Mouse (Mus musculus) macrophage (primary cell): Measurements from ENCODE around the gene Atf7ip. TPM values are rescaled to one million over a fixed set of nuclear protein-coding genes. Genes with fewer than 3 reads are reported as not detected.

ENCODE experiments used
- H3K27ac ChIP-seq: fragments of 350-480 bp; formaldehyde crosslinking; 2 replicates; pipeline ENCODE4 v1.9.0; 2021
- H3K36me3 ChIP-seq: fragments of 350-480 bp; formaldehyde crosslinking; 2 replicates; pipeline ENCODE4 v1.9.0; 2021; ENCODE audit errors: inconsistent target
- H3K4me3 ChIP-seq: fragments of 350-480 bp; formaldehyde crosslinking; 2 replicates; pipeline ENCODE4 v1.9.0; 2021; ENCODE audit errors: inconsistent target
- H3K79me2 ChIP-seq: fragments of 350-480 bp; formaldehyde crosslinking; 2 replicates; pipeline ENCODE4 v1.9.0; 2021; ENCODE audit errors: inconsistent target
- WGBS: methylation state at CpG from one replicate; pipeline ENCODE4 v1.1.7; 2026; ENCODE audit warnings: inconsistent platforms; ENCODE audit not compliant: missing documents; 5-methylcytosine and 5-hydroxymethylcytosine counted together
- polyA plus RNA-seq: library from polyadenylated mRNA; stranded (reverse); fragments of 250-400 nt; gene quantifications from 3 replicates; pipeline ENCODE4 v1.2.4, GENCODE M21; 2018; ENCODE audit warnings: inconsistent platforms

Gene Atf7ip
- polyA plus RNA-seq, 1 experiment from 2014 or later: 34.6 TPM

- no peaks in the 10 kb centered on the region for H3K36me3 ChIP-seq
- no peak overlapping the region for H3K4me3 ChIP-seq
- H3K79me2 ChIP-seq: no peaks in the 10 kb centered on the region
- no peak overlapping the region for H3K27ac ChIP-seq
- 94% methylated on average over 5 of the region's 5 CpGs for WGBS
These were observed 34.4 kb upstream of the Atf7ip start for GRCm38 (mm10) chr6:136471601-136472000.

GRCm38 (mm10) chr6:136472779-136473178 lies 33.2 kb upstream of the Atf7ip start:
- Histone ChIP-seq H3K36me3 (no peaks in the 10 kb centered on the region), H3K27ac (no peak overlapping the region), H3K4me3 (no peak overlapping the region), H3K79me2 (no peaks in the 10 kb centered on the region)
- WGBS: 90% methylated on average over 6 of the region's 6 CpGs

GRCm38 (mm10) chr6:136473472-136474129 lies 32.4 kb upstream of the Atf7ip start:
- H3K36me3 ChIP-seq: no peaks in the 10 kb centered on the region
- H3K27ac ChIP-seq: no peak overlapping the region
- no peak overlapping the region for H3K4me3 ChIP-seq
- WGBS: 66% methylated on average over 11 of the region's 11 CpGs
- H3K79me2 ChIP-seq: no peaks in the 10 kb centered on the region

- H3K27ac ChIP-seq: no peak overlapping the region
- no peaks in the 10 kb centered on the region for H3K36me3 ChIP-seq
- H3K79me2 ChIP-seq: no peaks in the 10 kb centered on the region
- no peak overlapping the region for H3K4me3 ChIP-seq
- 75% methylated on average over 6 of the region's 6 CpGs for WGBS
These were observed 30.7 kb upstream of the Atf7ip start for GRCm38 (mm10) chr6:136475171-136475860.

GRCm38 (mm10) chr6:136477878-136478277 lies 28.1 kb upstream of the Atf7ip start:
- H3K4me3 ChIP-seq: no peak overlapping the region
- H3K27ac ChIP-seq: no peak overlapping the region
- no peaks in the 10 kb centered on the region for H3K79me2 ChIP-seq
- 100% methylated on average over 1 of the region's 1 CpGs for WGBS
- no peaks in the 10 kb centered on the region for H3K36me3 ChIP-seq

GRCm38 (mm10) chr6:136483531-136483930 lies 22.4 kb upstream of the Atf7ip start:
- WGBS: 100% methylated on average over 2 of the region's 2 CpGs
- Histone ChIP-seq H3K4me3 (no peak overlapping the region), H3K27ac (no peak overlapping the region), H3K36me3 (no peaks in the 10 kb centered on the region), H3K79me2 (no peaks in the 10 kb centered on the region)

GRCm38 (mm10) chr6:136484093-136484492 lies 21.9 kb upstream of the Atf7ip start:
- 79% methylated on average over 3 of the region's 3 CpGs for WGBS

GRCm38 (mm10) chr6:136486166-136486565 lies 19.8 kb upstream of the Atf7ip start:
- WGBS: 96% methylated on average over 4 of the region's 4 CpGs
- H3K4me3 ChIP-seq: no peak overlapping the region
- no peaks in the 10 kb centered on the region for H3K79me2 ChIP-seq
- no peaks in the 10 kb centered on the region for H3K36me3 ChIP-seq
- H3K27ac ChIP-seq: no peak overlapping the region

More at GRCm38 (mm10) chr6:136484093-136484492, 21.9 kb upstream of the Atf7ip start:
- Histone ChIP-seq H3K79me2 (no peaks in the 10 kb centered on the region), H3K36me3 (no peaks in the 10 kb centered on the region), H3K27ac (no peak overlapping the region), H3K4me3 (no peak overlapping the region)

- Histone ChIP-seq H3K27ac (no peak overlapping the region), H3K79me2 (no peaks in the 10 kb centered on the region), H3K4me3 (no peak overlapping the region), H3K36me3 (no peaks in the 10 kb centered on the region)
- WGBS: 95% methylated on average over 36 of the region's 36 CpGs
These were observed 19.0 kb upstream of the Atf7ip start for GRCm38 (mm10) chr6:136486801-136487553.

GRCm38 (mm10) chr6:136487554-136487950 lies 18.4 kb upstream of the Atf7ip start:
- H3K79me2 ChIP-seq: no peaks in the 10 kb centered on the region
- H3K27ac ChIP-seq: no peak overlapping the region
- WGBS: no CpG with 5 or more reads among the region's 1 CpGs
- no peak overlapping the region for H3K4me3 ChIP-seq
- H3K36me3 ChIP-seq: no peaks in the 10 kb centered on the region

GRCm38 (mm10) chr6:136489899-136490298 lies 16.1 kb upstream of the Atf7ip start:
- no peak overlapping the region for H3K4me3 ChIP-seq

GRCm38 (mm10) chr6:136490516-136491475 lies 15.2 kb upstream of the Atf7ip start:
- no peak overlapping the region for H3K4me3 ChIP-seq
- no peaks in the 10 kb centered on the region for H3K36me3 ChIP-seq
- H3K27ac ChIP-seq: no peak overlapping the region
- H3K79me2 ChIP-seq: no peaks in the 10 kb centered on the region
- WGBS: 83% methylated on average over 6 of the region's 6 CpGs

More at GRCm38 (mm10) chr6:136489899-136490298, 16.1 kb upstream of the Atf7ip start:
- Histone ChIP-seq H3K79me2 (no peaks in the 10 kb centered on the region), H3K36me3 (no peaks in the 10 kb centered on the region), H3K27ac (no peak overlapping the region)
- WGBS: 85% methylated on average over 3 of the region's 3 CpGs

- Histone ChIP-seq H3K27ac (peak overlapping the region; percentile 34), H3K36me3 (no peaks in the 10 kb centered on the region), H3K79me2 (no peaks in the 10 kb centered on the region), H3K4me3 (no peak overlapping the region)
- WGBS: 66% methylated on average over 5 of the region's 5 CpGs
These were observed 14.3 kb upstream of the Atf7ip start for GRCm38 (mm10) chr6:136491631-136492030.

- H3K79me2 ChIP-seq: no peaks in the 10 kb centered on the region
- no peak overlapping the region for H3K4me3 ChIP-seq
- no peaks in the 10 kb centered on the region for H3K36me3 ChIP-seq
- H3K27ac ChIP-seq: peak overlapping the region; percentile 34
- 42% methylated on average over 4 of the region's 4 CpGs for WGBS
These were observed 13.7 kb upstream of the Atf7ip start for GRCm38 (mm10) chr6:136492251-136492650.
